Mouse (Mus musculus): ENCODE results near the gene Mrgprd. TPM values are rescaled to one million over a fixed set of nuclear protein-coding genes. Genes with fewer than 3 reads are reported as not detected.

Mrgprd gene
- polyA plus RNA-seq, 1 experiment from 2014 or later, result not detected

DNA sequence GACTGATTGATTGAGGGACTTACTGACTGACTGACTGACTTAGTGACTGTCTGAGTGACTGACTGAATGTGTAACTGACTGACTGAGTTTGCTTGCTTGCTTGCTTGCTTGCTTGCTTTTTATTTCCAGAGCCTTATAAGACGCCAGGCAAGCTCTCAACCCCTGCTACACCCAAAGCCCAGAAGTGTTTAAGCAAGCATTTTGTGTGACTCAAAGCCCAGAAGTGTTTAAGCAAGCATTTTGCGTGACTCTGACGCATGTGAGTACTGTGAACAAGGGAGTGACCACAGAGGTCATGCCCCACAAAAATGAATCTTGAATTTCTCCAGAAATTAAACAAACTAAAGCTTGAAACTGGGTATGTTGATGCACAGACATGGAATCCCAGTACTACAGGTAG is 30.3 kb upstream of the Mrgprd start:
- DNase-seq, result no peak
- Histone ChIP-seq H3K9ac (replicated peaks; ENCODE audit: low read length) (peak overlapping the region; percentile 44; the same call in 1 of the 2 replicates), H3K4me2 (ENCODE audit: low read length) (peak overlapping the region; percentile 56), H3K9me3 (ENCODE audit: control insufficient read depth, low read length) (no peaks in the 10 kb centered on the region), H3K36me3 (ENCODE audit: control insufficient read depth, insufficient read depth, low read length) (no peaks in the 10 kb centered on the region), H3K27me3 (ENCODE audit: control insufficient read depth, insufficient read depth, low read length) (no peaks in the 10 kb centered on the region), H3K4me3 (replicated peaks; ENCODE audit: low read depth, low read length) (no peak overlapping the region), H3K27ac (replicated peaks; ENCODE audit: low read depth, low read length) (no peak overlapping the region), H3K4me1 (ENCODE audit: control insufficient read depth, insufficient read depth, low read length) (0 out of 2 replicates have a peak, but pooled peaks cover 2% of the 10 kb centered on the region)
- WGBS, result 69% methylated on average over 3 of the region's 3 CpGs
- 0 out of 2 replicates have a peak, but pooled peaks have one; percentile 8 for ATAC-seq (ENCODE audit: low FRiP score, low TSS enrichment)

DNA sequence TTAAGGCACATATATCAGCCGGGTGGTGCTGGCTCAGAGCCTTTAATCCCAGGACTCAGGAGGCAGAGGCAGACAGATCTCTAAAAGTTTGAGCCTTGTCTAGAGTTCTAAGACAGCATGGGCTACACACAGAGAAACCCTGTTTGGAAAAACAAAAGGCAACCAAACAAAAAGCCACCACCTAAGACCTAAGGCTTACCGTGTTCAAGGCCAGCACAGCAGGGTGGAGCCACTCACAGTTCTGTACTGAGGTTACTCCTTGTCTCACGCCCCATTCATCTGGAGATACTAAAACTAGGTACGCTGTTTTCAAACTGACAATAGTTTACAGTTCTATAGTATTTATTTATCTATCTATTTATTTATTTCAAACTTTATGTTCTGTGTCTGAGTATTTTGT is 29.2 kb upstream of the Mrgprd start:
- H3K4me2 ChIP-seq (ENCODE audit: low read length), result no peak overlapping the region
- no peaks in the 10 kb centered on the region for H3K36me3 ChIP-seq (ENCODE audit: control insufficient read depth, insufficient read depth, low read length)
- no peak for ATAC-seq (ENCODE audit: low FRiP score, low TSS enrichment)
- 83% methylated on average over 4 of the region's 4 CpGs for WGBS
- H3K4me3 ChIP-seq (replicated peaks; ENCODE audit: low read depth, low read length), result no peak overlapping the region
- H3K27me3 ChIP-seq (ENCODE audit: control insufficient read depth, insufficient read depth, low read length), result no peaks in the 10 kb centered on the region
- DNase-seq, result no peak
- no peak overlapping the region for H3K9ac ChIP-seq (replicated peaks; ENCODE audit: low read length)
- H3K27ac ChIP-seq (replicated peaks; ENCODE audit: low read depth, low read length), result no peak overlapping the region
- no peaks in the 10 kb centered on the region for H3K9me3 ChIP-seq (ENCODE audit: control insufficient read depth, low read length)
- 0 out of 2 replicates have a peak, but pooled peaks cover 2% of the 10 kb centered on the region for H3K4me1 ChIP-seq (ENCODE audit: control insufficient read depth, insufficient read depth, low read length)

DNA sequence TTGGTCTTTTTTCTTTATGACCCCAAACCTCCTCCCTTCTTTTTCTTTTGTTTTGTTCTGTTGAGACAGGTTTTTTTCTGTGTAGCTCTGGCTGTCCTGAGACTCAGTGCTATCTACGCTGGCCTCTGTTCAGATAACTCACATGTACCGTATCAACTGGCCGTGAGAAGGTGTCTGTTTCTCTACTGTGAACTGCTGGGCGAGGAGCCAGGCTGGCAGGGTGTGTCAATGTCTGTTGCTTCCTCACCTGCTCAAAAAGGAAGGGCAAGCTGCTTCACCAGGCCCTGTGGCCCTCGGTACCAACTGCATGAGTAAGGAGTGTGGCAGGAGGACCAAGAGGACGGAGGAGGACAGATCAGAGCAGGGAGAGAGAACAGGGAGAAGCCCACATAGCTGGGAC is 27.2 kb upstream of the Mrgprd start:
- no peak overlapping the region for H3K9ac ChIP-seq (replicated peaks; ENCODE audit: low read length)
- no peaks in the 10 kb centered on the region for H3K36me3 ChIP-seq (ENCODE audit: control insufficient read depth, insufficient read depth, low read length)
- no peak overlapping the region for H3K27ac ChIP-seq (replicated peaks; ENCODE audit: low read depth, low read length)
- DNase-seq, result no peak
- ATAC-seq (ENCODE audit: low FRiP score, low TSS enrichment), result no peak
- 85% methylated on average over 6 of the region's 6 CpGs for WGBS
- H3K4me2 ChIP-seq (ENCODE audit: low read length), result no peak overlapping the region
- 0 out of 2 replicates have a peak, but pooled peaks cover 2% of the 10 kb centered on the region for H3K4me1 ChIP-seq (ENCODE audit: control insufficient read depth, insufficient read depth, low read length)
- no peaks in the 10 kb centered on the region for H3K27me3 ChIP-seq (ENCODE audit: control insufficient read depth, insufficient read depth, low read length)
- no peak overlapping the region for H3K4me3 ChIP-seq (replicated peaks; ENCODE audit: low read depth, low read length)
- no peaks in the 10 kb centered on the region for H3K9me3 ChIP-seq (ENCODE audit: control insufficient read depth, low read length)

DNA sequence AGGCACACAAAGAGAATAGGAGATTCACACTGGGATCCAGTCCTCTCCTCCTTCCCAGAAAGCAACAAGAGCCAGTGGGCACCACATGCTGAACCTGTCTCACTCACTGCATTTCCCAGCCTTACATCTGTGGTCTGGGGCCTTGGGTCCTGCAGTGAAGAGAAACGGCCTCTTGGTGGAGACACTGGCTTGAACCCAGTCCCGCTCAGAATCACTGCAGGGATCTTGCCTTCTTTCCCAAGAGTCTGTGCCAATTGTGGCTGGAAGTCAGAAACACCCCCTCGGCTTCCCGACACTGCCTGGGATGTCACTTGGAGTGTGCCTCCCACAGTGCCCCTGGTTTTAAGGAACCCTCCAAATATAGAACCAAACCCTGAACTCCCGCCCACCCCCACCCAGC is 25.3 kb upstream of the Mrgprd start:
- Histone ChIP-seq H3K4me1 (ENCODE audit: control insufficient read depth, insufficient read depth, low read length) (no peaks in the 10 kb centered on the region), H3K9ac (replicated peaks; ENCODE audit: low read length) (no peak overlapping the region), H3K36me3 (ENCODE audit: control insufficient read depth, insufficient read depth, low read length) (no peaks in the 10 kb centered on the region), H3K4me3 (replicated peaks; ENCODE audit: low read depth, low read length) (no peak overlapping the region), H3K4me2 (ENCODE audit: low read length) (no peak overlapping the region), H3K27ac (replicated peaks; ENCODE audit: low read depth, low read length) (no peak overlapping the region), H3K27me3 (ENCODE audit: control insufficient read depth, insufficient read depth, low read length) (no peaks in the 10 kb centered on the region), H3K9me3 (ENCODE audit: control insufficient read depth, low read length) (no peaks in the 10 kb centered on the region)
- no peak for ATAC-seq (ENCODE audit: low FRiP score, low TSS enrichment)
- peak; percentile 45 for DNase-seq
- WGBS, result 23% methylated on average over 5 of the region's 5 CpGs

DNA sequence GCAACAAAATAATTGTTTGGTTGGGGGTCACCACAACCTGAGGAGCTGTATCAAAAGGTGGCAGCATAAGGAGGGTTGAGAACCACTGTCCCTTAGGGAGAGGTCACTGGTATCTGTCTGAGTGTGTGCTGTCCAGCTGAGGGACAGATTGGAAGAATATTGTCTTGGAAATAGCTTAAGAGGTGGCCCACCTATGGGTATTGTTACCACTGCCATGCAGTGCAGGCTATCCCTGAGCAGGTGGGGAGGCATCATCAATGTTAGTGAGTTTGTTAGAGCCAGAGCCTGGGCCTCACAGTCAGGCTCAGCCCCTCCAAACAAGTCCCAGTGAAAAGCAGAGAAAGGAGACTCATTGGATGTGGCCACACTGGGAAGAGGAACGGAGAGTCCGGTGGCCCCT is 22.8 kb upstream of the Mrgprd start:
- WGBS, result 98% methylated on average over 2 of the region's 2 CpGs

DNA sequence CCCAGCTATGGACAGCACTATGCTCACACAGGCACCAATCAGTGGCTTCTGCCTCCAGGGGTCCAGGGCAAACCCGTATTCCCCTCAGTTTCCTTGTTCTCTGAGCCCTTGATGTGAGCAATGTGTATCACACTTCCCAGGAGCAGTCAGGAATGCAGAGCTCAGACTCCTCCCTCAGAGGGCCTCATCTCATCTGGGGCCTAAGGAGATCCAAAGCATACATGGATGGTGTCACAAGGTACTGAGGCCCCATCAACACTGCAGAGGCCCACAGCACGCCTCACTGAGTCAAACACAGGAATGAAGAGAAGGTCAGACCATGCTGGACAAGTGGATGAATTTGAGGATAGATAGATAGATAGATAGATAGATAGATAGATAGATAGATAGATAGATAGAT is 21.9 kb upstream of the Mrgprd start:
- no peaks in the 10 kb centered on the region for H3K36me3 ChIP-seq (ENCODE audit: control insufficient read depth, insufficient read depth, low read length)
- H3K9me3 ChIP-seq (ENCODE audit: control insufficient read depth, low read length), result no peaks in the 10 kb centered on the region
- H3K4me3 ChIP-seq (replicated peaks; ENCODE audit: low read depth, low read length), result no peak overlapping the region
- DNase-seq, result no peak
- H3K4me1 ChIP-seq (ENCODE audit: control insufficient read depth, insufficient read depth, low read length), result no peaks in the 10 kb centered on the region
- H3K27ac ChIP-seq (replicated peaks; ENCODE audit: low read depth, low read length), result no peak overlapping the region
- H3K27me3 ChIP-seq (ENCODE audit: control insufficient read depth, insufficient read depth, low read length), result no peaks in the 10 kb centered on the region
- no peak overlapping the region for H3K9ac ChIP-seq (replicated peaks; ENCODE audit: low read length)
- WGBS, result 76% methylated on average over 2 of the region's 2 CpGs
- no peak overlapping the region for H3K4me2 ChIP-seq (ENCODE audit: low read length)
- no peak for ATAC-seq (ENCODE audit: low FRiP score, low TSS enrichment)

More for the DNA sequence above, 22.8 kb upstream of the Mrgprd start:
- Histone ChIP-seq H3K4me3 (replicated peaks; ENCODE audit: low read depth, low read length) (no peak overlapping the region), H3K27me3 (ENCODE audit: control insufficient read depth, insufficient read depth, low read length) (no peaks in the 10 kb centered on the region), H3K36me3 (ENCODE audit: control insufficient read depth, insufficient read depth, low read length) (no peaks in the 10 kb centered on the region), H3K27ac (replicated peaks; ENCODE audit: low read depth, low read length) (no peak overlapping the region), H3K9ac (replicated peaks; ENCODE audit: low read length) (no peak overlapping the region), H3K4me1 (ENCODE audit: control insufficient read depth, insufficient read depth, low read length) (no peaks in the 10 kb centered on the region), H3K9me3 (ENCODE audit: control insufficient read depth, low read length) (no peaks in the 10 kb centered on the region), H3K4me2 (ENCODE audit: low read length) (no peak overlapping the region)
- ATAC-seq (ENCODE audit: low FRiP score, low TSS enrichment) (no peak), DNase-seq (no peak)

DNA sequence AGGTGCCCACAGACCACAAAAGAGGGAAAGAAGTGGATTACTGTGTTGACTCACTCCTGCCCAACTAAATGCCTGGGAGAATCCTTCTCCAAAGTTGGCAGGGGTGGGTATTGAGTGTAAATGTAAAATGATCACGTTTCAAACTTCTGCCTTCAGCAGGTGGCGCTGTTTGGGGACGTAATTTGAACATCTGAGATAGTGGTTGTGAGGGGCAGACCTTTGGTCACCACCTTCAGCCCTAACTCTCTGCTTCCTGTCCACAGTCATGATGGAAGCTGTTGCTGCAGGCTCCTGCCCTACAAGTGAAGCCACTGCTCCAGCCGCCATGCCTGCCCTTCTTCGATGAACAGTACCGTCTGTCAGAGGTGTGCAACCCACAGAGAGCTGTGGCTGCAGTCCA is 20.8 kb upstream of the Mrgprd start:
- Histone ChIP-seq H3K4me3 (replicated peaks; ENCODE audit: low read depth, low read length) (no peak overlapping the region), H3K27me3 (ENCODE audit: control insufficient read depth, insufficient read depth, low read length) (no peaks in the 10 kb centered on the region), H3K4me1 (ENCODE audit: control insufficient read depth, insufficient read depth, low read length) (no peaks in the 10 kb centered on the region), H3K27ac (replicated peaks; ENCODE audit: low read depth, low read length) (no peak overlapping the region), H3K9me3 (ENCODE audit: control insufficient read depth, low read length) (no peaks in the 10 kb centered on the region), H3K4me2 (ENCODE audit: low read length) (no peak overlapping the region), H3K9ac (replicated peaks; ENCODE audit: low read length) (no peak overlapping the region), H3K36me3 (ENCODE audit: control insufficient read depth, insufficient read depth, low read length) (no peaks in the 10 kb centered on the region)
- DNase-seq, result no peak
- no peak for ATAC-seq (ENCODE audit: low FRiP score, low TSS enrichment)
- WGBS, result 40% methylated on average over 6 of the region's 6 CpGs

DNA sequence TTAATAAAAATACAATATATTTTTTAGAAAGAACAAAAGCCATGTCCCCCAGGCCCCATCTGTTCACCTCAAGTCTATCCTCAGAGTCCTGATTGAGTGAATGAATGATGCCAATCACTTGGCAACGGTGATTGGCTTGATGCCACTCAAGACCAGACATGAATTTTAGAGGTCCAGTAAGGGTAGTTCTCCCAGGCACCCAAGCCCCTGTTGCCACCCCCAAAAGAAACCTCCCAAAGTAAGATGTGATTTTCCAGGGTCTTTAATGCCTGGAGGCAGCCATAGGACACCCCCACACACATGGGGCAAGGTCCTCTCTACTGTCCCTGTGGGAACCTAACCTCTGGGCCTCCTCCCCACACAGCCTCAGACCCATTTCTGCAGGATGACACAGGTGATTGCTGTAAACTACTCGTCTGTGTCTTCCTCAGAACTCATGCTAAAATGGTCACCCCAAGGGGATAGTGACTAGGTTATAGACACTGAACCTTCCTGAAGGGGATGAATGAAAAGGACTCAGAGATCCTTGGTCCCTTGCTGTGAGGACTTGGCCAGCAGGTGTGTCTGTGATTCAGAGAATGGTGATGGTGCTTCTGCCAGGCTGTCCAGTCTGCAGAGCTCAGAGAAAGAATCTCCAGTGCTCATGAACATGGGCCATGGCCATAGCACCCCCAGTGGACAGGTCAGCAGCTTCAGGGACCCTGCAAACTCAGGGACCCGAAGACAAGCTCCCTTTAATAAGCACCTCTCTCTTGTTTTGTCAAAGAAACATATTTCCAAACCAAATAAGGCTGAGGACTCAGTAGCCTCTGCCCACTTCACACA is 15.8 kb upstream of the Mrgprd start:
- Histone ChIP-seq H3K4me2 (ENCODE audit: low read length) (no peak overlapping the region), H3K9ac (replicated peaks; ENCODE audit: low read length) (no peak overlapping the region), H3K27me3 (ENCODE audit: control insufficient read depth, insufficient read depth, low read length) (no peaks in the 10 kb centered on the region), H3K27ac (replicated peaks; ENCODE audit: low read depth, low read length) (no peak overlapping the region), H3K4me1 (ENCODE audit: control insufficient read depth, insufficient read depth, low read length) (no peaks in the 10 kb centered on the region; the same call in 1 of the 2 replicates), H3K4me3 (replicated peaks; ENCODE audit: low read depth, low read length) (no peak overlapping the region), H3K36me3 (ENCODE audit: control insufficient read depth, insufficient read depth, low read length) (no peaks in the 10 kb centered on the region), H3K9me3 (ENCODE audit: control insufficient read depth, low read length) (no peaks in the 10 kb centered on the region)
- ATAC-seq (ENCODE audit: low FRiP score, low TSS enrichment), result no peak
- WGBS, result 61% methylated on average over 3 of the region's 3 CpGs
- no peak for DNase-seq
